Mouse (Mus musculus) layer of hippocampus, adult 11-12 months (tissue): ENCODE results near the gene Phldb1.
"Not testable (repeated sequence)": the region's sequence is repeated elsewhere in the genome, so short reads cannot be mapped to it uniquely, and the experiment has no call there.

Experiments
- DNase-seq: peaks from one replicate; pipeline ENCODE4 v3.0.0; 2022; ENCODE audit warnings: low spot score

Phldb1 gene

DNA sequence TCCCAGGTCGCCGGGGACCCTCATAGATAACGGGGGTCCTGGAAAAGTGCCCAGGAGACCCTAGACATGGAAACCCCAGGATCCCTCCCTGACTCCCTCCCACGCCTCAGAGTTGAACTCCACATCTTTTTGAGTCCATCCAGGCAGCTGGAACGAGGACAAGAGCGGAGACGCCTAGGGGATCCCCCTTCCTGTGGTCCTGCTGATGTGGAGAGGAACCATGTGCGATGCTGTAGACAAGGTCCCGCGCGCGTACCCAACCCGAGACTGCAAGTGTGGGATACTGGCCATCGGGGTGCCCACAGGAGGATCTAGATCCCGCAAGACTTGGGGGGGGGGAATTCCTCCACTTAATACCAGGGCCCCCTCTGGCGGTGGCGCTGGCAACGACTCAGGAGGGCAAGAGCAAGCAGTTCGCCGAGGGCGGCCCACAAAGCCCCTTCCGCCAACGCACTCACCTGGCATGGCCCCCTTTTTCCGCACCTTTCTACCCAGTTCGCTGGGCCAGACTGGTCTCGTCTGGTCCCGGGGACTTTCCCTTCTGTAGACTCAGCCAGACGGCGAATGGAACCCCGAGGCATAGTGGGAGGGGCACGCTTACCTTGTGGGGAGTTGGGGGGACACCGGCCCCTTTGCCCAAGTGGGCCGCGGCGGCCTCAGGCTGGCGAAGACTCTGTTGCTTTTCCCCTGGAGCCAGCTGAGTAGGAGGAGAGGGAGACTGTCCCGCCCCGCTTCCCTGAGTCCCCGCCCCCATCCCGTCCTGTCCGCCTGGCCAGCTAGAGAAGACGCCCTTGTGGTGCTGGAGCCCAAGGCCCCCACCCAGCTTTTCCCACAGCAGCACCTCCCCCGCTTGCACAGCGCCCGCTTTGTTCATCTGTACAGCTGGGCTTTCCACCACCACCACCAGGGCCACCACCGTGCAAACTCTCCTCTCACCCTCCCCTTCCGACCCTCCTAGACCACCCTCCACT, at the start of gene Phldb1:
Gene Phldb1 (minus strand): TSS at position 675 of the 971 bp plus-strand sequence.
- peak; percentile 75 for DNase-seq

DNA sequence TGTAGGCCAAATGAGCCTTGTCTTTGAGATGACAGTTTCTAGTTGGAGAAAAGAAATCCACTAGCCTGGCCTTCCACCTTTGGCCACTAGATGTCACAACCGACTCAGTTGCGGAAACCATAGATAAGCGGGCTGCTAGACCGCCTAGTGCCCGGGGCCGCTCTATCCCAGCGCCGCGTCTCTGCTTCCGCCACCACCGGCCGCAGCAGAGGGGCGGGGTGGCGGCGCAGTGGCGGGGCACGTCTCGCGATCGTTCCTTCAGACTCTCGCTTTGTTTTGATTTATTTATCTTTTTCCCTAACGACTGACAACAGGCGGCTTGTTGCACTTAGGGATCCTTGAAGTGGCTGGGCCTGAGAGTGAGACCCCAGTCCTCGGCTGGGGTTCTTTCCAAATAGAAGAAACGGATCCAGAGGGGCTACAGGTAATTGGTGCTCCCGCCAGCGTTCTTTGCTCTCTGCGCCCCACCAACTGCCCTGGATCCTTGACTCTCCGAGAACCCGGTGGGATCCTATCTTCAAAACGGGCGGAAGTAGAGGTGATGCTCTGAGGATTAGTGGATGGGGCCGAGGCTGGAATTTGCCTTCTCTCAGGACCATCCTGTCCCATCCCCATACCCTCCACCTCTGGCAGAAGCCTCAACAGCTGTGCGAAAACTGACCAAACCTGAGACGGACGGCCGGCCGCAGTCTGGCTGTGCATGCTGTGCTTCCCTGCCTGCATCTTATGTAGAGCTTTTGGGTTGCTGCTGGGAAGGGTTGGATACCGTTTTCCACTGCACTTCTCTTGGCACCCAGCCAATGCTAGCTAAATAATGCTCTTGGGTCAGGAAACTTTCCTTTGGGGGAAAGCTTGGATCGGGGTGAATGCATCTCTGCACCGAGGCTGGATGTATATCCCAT, 38.0 kb upstream of the Phldb1 start:
- peak; percentile 96 for DNase-seq

DNA sequence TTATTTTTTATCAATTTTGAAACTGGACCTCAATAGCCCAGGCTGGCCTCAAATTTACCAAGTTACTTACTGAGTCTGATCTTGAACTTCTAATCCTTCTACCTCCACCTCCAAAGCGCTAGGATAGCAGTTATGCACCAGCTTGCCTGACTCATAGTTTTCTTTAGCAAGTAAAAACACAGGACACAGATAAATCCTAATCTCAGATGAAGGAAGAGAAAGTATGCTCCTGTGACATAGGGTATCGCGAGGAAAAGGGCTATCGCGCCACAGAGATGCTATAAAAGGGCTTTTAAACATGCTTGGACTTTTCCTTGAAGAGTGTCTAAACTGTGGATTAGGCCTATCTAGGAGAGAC, 37.4 kb upstream of the Phldb1 start:
- DNase-seq, result no peak

DNA sequence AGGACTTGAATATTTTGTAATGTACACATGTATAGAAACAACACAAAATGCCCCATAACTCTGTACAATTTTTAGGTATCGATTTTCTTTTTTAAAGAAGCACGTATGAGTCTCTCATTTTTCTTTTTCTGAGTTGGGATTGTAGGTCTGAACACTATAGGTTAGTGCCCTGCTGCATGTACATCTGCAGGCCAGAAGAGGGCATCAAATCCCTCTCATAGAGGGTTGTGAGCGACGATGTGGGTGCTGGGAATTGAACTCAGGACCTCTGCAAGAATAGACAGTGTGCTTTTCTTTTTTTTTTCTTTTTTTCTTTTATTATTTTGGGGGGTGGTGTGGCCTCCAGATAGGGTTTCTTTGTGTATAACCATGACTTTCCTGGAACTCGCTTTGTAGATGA, 36.4 kb upstream of the Phldb1 start:
- DNase-seq, result no peak

DNA sequence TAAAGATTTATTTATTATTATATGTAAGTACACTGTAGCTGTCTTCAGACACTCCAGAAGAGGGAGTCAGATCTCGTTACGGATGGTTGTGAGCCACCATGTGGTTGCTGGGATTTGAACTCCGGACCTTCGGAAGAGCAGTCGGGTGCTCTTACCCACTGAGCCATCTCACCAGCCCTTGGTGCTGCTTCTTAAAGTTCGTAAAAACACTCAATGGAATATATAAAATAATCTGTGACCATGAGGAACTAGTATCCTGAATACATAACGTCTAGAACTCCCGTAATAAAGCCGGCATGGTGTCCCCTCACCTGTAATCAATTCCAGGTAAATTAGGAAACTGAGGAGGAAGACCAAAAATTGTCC, 33.0 kb upstream of the Phldb1 start:
- not testable (repeated sequence) for DNase-seq

DNA sequence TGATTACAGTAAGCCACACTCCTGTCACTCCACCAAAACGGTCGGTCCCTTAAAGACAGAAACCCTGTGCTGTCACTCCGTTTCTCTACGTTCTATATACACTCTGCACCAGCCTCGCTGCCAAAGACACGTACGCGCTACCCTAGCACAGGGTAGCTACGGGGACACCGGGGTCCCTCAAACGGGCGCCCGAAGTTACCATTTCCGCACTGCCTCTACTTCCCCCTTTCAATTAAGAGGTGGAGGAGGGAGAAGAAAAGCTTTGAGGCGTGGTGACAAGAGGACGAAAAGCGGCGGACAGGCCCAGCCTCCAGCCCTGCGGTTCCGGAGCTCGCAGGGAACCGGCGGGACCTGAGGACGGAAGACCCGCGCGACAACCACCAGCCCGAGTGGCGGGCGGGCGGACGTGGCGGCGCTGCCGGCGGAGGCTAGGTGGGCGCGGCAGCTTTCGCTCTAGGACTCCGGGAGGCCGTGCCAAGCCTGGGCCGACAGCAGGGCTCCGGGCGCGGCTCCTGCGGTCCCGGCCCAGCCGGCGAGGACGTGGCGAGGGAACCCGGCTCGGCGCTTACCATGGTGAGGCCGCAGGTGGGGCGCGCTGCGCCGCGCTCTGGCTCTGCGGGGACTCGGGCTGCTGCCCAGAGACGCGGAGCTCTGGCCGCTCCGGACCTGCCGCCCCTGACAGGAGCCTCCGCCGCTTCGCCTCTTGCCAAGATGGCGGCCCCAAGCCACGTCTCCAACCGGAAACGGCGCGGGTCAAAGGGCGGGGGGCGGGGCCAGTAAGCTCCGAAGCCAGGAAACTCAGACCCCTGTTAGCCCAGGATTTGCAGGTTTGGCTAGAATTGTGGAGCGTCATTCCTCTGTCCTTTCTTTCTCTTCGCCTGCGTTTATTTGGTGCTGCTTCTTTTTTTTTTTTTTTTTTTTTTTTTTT, 32.4 kb upstream of the Phldb1 start, which contains the start of the genes Arcn1 and Ift46:
Gene Arcn1 (minus strand): TSS at position 745 of the 928 bp plus-strand sequence.
Gene Ift46 (plus strand): TSS at position 808 of the 928 bp plus-strand sequence.
- peak; percentile 78 for DNase-seq

DNA sequence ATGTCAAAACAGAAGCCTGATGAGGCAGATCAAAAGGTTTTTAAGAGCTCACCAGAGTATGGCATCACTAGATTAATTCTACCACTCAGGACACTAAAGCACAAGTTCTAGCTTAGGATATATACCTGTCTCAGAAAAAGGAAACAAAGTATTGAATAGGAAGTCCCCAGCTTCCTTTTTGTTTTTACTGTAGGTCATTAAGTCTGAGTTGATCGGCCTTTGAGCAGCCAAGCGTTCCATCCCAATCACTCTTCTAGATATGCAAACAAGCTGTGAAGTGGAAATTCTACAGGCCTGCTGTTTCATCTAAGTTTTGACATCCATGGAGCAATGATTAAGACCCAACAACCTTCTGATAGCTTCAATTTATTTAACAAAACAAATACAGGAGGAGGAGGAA, 25.9 kb upstream of the Phldb1 start:
- DNase-seq, result no peak

DNA sequence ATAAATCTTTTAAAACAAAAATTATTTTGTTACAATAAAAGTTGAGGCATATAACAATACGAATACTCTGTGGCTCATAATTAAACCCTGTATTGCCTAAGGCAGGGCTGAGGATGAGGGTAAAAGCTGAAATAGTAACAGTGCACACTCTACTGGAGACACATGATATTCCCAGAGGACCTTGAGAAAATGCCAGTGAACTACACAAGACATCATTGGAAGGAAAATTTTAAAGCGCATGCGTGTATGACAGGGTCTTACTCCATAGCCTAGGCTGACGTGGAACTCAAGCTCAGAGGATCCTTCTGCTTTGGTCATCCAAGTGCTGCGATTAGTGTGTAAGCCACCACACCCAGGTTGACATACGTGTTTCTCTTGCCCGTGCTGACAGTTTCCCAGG, 13.5 kb upstream of the Phldb1 start:
- no peak for DNase-seq

DNA sequence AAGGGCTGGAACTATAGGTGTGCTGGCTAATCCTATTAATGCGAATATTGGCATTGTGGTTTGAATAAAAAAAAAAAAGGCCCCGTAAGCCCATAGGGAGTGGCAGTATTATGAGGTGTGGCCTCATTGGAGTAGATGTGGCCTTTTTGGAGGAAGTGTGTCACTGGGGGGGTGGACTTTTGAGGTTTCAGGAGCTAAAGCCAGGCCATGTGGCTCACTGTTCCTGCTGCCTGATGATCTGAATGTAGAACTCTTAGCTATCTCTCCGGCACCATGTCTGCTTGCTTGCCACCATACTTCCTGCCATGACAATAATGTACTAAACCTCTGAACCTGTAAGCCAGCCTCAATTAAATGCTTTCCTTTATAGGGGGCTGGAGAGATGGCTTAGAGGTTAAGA, 12.3 kb upstream of the Phldb1 start:
- no peak for DNase-seq

DNA sequence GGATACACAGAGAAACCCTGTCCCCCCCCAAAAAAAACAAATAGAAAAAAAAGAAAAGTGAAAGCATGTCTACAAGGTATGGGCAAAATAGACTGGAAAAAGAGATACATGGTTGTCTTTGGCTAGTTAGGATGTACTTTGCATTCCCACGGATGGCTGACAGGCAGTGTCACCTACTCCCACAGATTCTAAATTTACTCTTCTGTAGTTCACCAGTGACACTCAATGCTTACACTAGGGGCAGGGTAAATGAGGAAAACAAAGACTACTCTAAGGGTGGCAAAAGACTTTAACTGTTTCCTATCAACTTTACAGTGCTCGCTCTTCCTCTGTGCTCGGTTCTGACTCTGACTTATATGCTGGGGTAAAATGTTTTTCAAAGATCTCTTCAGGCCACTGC, 11.7 kb upstream of the Phldb1 start:
- DNase-seq, result no peak

DNA sequence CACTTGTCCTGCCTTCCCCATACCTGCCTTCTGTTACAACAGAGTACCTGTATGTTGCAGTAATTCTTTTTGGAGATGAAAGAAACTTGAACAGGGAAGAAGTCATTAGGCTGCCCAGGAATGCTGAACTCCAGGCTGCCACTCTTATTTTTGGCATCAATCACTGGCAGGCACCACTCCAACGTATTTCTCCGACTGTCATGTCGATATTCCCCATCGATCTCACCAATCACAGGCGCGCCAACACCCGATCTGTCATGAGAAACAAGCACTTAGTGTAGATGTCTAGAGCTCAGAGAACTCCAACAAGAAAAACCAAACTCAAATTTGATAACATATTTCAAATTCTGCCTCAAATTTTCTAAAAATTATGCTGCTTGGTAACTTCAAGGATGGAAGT, 10.4 kb upstream of the Phldb1 start:
- no peak for DNase-seq

DNA sequence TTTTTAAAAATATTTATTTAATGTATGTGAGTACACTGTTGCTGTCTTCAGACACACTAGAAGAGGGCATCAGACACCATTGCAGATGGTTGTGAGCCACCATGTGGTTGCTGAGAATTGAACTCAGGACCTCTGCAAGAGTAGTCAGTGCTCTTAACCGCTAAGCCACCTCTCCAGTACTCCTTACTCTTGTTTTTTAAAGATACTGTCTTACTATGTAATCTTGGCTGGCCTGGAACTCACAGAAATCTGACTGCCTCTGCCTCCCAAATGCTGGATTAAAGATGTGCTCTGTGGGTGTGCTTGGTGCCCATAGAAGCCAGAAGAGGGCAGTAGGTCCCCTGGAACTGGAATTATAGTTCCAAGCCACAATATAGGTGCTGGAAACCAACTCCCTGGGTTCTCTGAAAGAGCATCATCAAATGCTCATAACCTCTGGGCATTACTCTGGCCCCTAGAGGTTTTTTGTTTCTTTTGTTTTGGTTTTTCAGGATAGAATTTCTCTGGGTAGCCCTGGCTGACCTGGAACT, 5.7 kb upstream of the Phldb1 start:
- DNase-seq, result no peak

DNA sequence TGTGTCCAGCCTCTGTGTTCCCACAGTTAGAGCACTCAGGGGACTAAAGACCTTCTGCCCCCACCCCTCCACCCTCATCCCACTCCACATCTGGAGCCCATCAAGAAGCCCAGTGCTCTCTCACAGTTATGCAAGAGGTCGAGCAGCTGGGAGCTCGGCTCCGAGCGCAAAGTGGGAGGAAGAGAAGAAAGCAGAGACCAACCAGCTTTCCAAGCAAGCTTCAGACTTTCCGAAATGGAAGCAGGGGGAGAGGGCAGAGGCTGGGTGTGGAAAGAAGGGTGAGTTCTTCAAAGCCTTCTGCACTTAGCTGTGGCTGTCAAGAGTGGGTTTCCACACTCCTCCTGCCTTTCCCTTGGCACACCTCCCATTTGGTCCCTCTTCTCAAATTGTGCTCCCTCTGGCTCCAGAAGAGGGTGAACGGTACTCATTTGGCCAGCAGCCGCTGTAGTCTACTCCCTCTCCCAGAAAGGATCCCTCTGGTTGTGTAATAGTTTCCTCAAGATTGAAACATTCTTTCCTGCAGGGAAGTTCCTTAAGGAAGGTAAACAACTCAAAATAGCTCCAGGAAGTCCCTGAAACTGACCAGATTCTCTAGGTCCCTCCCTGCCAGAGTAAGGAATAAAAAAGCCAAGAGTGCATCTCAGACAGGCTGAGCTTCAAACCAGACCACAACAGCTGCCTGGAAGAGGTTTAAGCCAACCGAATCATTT, 2.4 kb upstream of the Phldb1 start:
- DNase-seq, result no peak

DNA sequence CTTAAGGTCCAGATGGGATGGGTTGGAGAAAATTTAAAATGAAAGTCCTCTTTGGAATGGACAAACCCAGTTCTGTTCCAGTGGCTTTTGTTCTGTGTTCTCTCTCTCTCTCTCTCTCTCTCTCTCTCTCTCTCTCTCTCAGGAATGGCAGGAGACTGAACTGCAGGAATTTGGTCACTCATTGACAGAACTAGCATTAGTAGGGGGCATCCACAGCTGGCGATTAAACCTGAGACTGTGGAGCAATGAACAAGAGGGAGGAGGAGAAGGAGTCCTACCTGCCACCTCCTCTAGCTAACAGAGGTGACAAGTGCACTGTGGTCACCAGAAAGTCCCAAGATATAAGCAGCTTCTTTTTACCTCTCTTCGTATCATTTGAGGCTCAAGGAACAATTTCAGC, 1.3 kb upstream of the Phldb1 start:
- no peak for DNase-seq

DNA sequence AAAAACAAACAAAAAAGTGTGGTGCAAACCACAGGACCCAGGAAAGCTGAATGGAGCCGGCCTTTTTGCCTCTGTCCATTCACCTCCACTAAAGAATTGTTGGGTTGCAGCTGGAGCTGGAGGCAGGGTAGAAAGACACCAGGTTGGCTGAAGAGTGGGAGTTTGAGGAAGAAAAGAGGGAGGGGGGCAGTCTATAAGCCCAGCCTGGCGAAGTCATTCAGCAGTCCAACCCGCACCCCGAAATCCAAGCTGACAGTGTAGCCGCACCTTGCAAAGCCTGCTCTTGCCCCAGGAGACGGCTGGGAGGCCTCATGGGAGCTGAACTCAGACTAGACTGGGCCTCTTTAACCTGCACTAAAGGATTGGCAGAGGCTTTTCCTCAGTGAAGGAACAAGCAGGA, 888 bp upstream of the Phldb1 start:
- no peak for DNase-seq

DNA sequence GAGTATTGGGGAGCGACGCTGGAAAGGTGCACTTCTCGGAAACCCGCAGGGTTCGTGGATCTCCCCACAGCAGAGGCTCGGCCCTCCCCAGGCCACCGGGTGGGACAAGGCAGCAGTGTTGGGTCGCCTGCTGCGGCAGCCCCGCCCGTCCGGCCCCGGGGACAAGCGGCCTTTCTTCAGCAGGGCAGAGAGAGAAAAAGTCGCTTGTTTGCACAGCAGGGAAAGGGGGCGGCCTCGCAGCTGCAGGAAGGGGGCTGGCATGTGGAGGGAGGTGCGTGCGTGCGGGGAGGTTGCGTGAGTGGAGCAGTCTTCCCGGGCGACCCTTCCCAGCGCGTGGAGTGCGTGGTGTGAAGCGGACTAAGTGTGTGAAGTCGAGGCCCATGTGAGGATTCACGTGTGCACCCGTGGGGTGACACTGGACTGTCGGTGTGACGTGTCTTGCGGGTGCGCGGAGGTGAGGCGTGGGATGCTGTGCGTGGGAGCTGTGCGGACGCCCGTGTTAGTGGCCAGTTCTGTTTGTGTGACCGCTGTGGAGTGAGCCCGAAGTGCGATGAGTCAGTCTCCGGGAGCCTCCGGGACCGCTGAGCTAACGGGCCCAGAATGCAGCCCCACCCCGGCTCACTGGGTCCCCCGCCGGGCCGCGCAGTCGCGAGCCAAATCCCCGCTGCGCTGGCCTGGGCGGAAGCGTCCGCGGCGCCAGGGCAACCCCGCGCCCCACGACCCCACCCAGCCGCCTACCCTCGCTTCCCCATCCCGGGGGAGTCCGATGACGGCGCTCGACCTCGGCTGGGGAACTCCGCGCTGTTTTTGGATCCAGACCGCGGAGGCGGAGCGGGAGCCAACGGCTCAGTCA, 1.1 kb downstream of the Phldb1 start:
- peak; percentile 67 for DNase-seq

DNA sequence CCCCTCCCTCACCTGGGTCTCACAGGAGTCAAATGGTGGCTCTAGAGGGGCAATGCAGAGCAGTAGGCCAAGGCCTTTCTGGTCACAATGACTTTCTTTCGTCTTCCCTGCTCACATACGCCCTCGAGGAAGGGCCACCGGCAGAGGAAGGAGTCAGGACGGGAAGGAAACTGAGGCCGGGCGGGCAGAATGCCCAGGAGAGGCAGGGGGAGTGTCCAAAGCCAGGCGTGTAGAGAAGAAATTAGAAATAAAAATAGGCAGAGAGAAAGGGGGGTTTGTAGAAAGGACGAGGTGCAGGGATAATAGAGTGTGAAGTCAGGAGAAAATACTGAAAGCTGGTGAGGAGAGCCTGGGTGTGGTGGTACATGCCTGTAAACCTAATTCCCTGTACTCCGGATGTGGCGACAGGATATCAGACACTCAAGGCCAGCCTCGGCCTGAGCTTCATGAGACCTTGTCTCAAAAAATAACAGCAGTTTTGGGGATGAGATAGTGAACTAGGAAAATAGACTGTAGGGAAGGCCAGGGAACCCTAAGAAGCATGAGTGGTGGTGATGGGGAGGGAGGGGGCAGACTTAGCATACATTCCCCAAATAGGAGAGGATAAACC, 2.0 kb downstream of the Phldb1 start:
- DNase-seq, result no peak

DNA sequence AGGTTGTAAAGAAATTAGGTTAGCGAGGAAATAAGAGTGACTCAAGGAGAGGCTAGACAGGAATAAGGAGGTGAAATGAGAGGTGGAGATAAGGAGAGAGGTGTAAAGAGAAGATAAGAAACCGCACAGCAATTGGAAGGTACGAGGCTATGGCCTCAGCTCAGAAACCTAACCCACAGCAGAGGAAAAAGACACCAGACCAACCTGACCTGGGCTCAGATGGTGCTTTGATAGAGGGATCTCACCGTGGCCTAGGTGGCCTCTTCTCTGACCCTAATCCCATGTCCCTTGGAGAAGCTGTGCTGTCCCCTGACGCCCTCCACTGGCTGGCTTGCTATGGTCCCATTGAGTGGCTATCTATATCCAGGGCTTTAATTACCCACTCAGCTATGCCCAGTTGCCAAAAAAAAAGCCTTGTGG, 2.9 kb downstream of the Phldb1 start:
- no peak for DNase-seq

DNA sequence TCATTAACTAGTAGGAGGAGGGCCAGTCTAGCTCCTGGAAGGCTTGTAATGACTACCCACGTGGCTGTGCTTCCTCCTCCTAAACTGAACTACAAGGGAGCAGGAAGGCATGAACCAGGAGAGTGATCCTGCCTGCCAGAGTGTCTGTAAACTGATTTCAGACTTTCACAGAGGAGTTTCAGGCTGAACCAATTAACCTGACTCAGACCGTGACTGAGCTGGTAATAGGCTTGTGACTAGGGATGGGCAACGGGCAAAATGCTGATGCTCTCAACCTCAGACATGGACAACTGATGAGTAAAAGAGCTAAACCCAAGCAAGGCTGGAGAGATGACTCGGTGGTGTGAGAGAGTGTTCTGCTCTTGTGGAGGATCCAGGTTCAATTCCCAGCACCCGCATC, 7.6 kb downstream of the Phldb1 start:
- DNase-seq, result no peak
